Mouse (Mus musculus) olfactory bulb, adult 2 months (tissue): ENCODE measurements around the gene Ccdc24.

Experiments
- CTCF ChIP-seq: fragments of 200-500 bp; IDR thresholded peaks from 2 replicates; pipeline ENCODE4 v1.5.1; 2012; ENCODE audit warnings: low read depth, mild to moderate bottlenecking, low read length, moderate library complexity; ENCODE audit not compliant: insufficient read depth
- POLR2A ChIP-seq: fragments of 200-500 bp; IDR thresholded peaks from 2 replicates; pipeline ENCODE4 v1.6.1; 2012; ENCODE audit warnings: mild to moderate bottlenecking, low read depth, low read length, moderate library complexity; ENCODE audit not compliant: insufficient read depth

DNA sequence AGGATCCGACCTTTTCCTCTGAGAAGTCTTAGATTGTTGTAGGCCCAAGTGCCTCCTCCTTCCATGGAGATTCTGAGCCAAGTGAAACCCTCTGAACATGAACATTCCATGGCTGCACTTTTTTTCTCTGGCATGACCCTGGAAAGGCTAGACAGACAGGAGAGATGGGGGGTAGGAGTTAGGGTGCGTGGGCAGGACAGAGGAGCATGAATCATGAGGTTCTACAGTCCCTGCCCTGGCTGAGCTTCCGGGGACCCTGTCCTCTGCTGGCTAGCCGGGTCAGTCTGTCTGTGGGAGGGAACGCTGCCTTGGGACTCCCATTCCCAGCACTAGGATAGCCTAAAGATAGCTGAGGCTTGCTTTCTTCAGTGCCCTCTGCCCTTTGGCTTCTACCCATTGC lies 27.9 kb downstream of the Ccdc24 start:
- TF ChIP-seq CTCF (no peak), POLR2A (no peak)
